Mouse (Mus musculus) CD4-positive, CD25-positive, alpha-beta regulatory T cell, adult 9 weeks (primary cell): ENCODE data around the gene Tmem179b. TPM values are rescaled to one million over a fixed set of nuclear protein-coding genes. Genes with fewer than 3 reads are reported as not detected.

Experiments
- polyA plus RNA-seq: library from polyadenylated mRNA; unstranded; fragments of 100-300 nt; shearing (Covaris generic); gene quantifications from one replicate; pipeline ENCODE4 v1.2.1, GENCODE M21; 2017

The Tmem179b gene
- 189 TPM for polyA plus RNA-seq

DNA sequence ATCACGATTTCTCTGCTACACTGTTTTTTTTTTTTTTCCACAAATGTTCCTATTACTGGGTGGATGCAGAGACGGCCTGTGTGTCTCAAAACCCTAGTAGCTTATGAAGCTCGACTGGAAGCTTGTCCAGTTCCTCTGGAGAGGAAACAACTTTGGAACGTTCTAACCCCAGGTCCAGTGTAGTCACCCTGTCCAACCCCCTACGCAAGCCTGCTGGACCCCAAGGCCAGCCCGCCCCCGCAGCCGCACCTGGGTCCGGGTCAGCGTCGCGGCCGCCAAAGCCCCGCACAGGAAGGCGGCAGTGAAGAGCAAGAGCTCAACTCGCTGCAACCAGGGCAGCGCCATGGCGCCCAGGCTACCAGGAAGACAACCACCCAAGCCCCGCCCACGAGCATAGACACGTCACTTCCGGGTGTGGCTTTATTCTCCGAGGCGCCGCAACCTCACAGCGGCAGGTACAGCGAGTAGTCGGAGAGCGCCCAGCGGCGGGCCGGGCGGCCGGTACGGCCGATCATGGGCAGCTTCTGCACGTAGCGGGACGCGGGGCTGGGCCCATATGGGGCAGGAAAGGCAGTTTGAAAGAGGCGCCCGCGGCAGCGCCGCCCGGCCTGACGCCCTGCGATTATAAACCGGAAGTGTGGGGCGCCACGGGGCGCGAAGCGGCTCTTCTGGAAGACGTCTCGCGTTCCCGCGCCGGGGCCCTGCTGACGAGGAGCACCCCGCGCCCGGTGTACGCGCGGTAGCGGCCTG is at the start of gene Tmem179b:
Gene Tmem179b, minus strand, starts transcription at position 382 of the 750 bp plus-strand sequence.

DNA sequence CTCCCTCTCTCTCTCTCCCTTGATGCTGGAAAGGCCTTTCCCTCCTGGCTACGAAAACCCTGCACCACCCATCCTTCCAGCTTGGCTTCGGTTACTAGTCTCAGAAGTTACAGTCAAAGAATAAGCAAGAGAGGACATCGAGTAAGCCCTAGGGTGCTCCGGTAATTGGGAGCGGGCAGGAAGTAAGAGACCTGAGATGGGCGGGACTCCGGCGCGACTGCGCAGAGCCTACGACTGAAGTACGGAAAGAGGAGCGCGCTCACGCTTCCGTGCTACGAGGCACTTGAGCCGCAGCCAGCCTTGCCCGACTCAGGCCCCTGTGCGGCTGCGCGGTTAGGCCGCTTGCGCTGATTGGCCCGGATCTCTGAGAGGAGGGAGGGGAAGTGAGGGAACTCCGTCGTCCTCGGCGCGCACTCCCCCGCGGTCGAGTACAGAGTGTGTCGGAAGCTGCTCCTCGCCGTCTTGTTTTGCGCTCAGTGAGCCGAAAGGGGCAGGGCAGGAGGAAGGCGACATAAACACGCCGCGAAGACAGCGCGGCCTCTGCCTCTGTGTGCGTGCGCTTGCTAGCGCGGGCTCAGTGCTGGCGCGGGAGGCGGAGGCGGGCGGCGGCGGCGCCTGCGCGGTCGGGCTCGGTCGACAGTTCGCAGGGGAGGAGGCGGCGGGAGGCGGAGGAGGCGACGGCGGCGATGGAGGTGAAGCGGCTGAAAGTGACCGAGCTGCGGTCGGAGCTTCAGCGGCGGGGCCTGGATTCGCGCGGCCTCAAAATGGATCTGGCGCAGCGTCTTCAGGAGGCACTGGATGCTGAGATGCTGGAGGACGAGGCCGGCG is 45.5 kb upstream of the Tmem179b start, which contains the start of gene Hnrnpul2:
Gene Hnrnpul2, plus strand, starts transcription at position 415 of the 828 bp plus-strand sequence.

DNA sequence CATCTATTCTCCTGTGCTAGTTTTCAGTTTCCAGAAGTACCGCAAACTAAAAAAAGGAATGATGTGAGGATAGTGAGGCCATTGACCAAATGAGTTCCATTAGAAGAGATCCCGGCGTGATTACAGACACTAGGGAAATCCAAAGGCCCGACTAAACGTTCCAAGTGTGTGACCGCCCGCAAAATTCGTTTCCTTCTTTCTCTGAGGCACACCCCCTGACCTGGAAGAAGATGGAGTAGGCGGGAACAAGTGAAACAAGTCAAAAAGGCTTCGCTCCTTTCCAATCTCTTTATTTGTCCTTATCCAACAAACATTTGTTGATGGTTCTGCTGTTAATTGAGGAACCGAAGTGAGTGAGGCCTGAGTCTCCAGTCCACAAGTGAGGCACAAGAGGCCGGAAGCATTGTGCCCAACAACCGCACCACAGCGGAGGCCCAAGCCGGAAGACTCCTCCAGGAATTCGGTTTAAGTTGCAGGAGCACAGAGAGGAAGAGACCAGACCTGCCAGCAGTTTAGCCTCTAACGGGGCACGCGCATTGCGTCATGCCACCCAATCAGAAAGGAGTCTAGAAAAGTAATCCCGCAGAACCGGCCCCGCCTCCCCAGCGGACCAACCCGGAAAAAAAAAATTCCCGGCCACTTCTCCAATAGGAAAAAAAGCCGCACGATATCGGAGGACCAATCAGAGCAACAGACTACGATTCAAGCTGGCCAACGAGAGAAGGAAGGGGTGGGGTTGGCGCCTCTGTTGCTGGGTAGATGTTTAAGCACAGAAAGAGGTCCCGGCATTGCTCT is 44.7 kb upstream of the Tmem179b start, which contains the start of gene Ttc9c:
Gene Ttc9c, minus strand, starts transcription at position 533 of the 795 bp plus-strand sequence.

DNA sequence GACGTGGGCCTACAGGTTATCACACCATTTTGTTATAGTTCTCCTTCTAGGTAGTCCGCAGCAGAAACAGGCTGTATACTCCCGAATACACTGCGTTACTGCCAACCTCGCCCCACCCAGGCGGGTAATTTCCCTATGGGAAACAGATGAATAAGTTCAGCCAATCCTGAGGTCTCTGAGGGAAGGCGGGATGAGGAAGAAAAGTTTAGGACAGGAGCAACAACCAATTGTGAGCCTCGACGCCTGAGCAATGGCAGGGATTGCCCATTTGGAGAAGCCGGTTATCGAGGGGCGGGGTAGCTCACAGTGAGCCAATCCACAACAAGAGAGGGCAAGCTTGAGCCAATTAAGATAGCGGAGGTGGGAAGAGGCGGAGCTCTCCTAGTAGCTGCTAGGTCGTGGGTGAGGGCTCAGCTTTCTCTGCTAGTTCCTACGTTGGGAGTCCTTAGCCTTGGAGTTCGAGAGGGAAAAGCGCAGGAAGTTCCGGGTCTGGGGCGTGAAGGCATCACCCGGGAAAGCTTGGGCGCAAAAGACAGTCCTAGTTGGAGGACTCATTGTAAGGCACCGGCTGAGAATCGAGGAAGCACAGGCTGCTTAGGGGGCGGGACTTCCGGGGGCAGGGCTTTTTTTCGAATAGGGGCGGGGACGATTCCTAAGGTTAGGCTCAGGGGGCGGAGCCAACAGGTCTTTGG is 28.0 kb upstream of the Tmem179b start, which contains the start of gene Zbtb3:
Gene Zbtb3, plus strand, starts transcription at position 426 of the 692 bp plus-strand sequence.

DNA sequence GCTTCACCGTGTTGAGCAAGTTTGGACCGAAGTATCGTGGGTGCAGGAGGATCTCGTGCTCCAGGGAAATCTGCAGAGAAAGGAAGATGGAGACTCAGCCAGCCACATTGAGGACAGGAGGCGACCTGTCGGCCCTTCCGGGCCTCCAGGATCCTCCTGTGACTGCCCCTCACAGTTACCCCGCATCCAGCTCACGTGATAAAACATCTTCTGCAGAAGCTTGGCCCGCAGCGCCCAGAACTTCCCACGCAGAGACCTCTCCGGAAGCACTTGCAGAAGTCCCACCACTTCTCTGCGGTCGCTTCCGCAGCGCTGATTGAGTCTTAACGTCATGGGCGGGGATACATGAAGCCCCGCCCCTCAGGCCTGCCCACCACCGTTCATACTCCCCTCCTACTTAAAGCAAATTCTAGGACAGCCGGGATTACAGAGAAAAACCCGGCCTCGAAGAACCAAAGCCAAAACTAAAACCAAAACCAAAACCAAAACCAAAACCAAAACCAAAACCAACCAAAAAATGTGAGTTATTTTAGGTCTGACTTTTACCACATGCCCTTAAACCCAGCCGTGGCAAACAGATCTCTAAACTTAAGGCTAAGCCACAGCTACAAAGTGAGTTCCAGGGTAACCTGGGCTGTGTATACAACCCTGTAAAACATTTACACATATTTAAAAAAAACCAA is 24.1 kb upstream of the Tmem179b start, which contains the start of gene Polr2g:
Gene Polr2g, minus strand, starts transcription at position 314 of the 683 bp plus-strand sequence.

DNA sequence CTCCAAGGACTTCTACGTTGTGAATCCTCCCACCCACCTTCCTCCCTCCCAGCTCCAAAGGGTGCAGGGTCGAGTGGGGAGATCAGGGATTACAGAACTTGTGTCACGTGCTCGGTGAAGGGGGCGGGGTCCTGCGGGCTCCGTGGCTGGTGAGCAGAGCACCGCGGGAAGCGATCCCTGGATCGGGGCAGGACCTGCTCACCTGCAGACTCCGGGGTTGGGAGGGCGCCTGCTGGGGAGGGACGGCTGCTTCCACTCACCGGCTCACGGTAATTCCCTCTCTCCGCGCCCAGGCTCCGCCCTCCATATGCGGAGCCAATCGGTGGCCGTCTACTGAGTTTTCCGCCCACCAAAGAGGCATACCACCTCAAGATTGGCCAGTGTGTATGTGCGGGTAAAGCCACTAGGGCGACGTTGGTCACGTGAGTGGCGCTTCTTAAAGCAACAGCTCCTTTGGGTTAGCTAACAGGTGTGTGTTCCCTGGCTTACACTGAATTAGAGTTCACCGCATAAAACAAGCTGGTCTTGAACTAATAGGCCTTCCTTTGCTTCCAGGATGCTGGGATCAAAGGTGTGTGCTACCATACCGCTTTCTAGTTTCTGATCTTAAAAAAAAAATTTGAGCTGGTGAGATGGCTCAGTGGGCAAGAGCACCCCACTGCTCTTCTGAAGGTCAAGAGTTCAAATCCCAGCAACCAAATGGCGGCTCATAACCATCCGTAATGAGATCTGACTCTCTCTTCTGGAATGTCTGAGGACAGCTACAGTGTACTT is 11.9 kb upstream of the Tmem179b start, which contains the start of gene Taf6l:
Gene Taf6l, minus strand, starts transcription at position 410 of the 774 bp plus-strand sequence.

DNA sequence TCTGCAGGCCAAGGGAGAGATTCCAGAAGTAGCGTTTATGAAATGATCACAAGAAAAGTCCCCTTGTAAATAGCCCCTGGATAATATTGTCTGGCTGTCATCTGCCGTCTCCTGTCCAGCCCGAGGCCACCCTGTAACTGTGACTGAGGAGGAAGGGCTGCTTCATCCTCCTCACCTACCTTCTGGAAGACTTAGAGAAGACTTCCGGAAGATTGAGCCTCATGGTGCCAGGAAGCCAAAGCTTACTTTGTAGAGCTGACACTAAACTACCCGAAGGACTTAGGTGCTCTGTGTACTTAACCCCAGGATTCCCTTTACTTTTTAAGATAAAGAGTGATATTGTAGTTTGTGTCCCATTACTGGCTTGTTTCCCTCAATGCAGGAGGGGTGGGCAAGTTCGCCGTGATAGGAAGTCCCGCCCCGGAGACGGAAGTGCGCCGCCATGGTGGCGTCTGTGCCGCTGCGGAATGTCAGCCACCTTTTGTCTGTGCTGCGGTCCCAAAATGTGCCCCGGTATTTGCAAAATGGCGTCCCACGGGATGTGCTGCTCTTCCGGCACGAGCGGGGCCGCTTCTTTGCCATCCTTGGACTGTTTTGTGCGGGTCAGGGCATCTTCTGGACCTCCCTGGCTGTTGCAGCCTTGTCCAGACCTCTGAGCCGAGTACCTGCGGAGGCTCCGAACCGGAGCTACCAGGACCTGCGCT is 3.5 kb downstream of the Tmem179b start, which contains the start of gene Tmem223:
Gene Tmem223, plus strand, starts transcription at position 430 of the 704 bp plus-strand sequence.

DNA sequence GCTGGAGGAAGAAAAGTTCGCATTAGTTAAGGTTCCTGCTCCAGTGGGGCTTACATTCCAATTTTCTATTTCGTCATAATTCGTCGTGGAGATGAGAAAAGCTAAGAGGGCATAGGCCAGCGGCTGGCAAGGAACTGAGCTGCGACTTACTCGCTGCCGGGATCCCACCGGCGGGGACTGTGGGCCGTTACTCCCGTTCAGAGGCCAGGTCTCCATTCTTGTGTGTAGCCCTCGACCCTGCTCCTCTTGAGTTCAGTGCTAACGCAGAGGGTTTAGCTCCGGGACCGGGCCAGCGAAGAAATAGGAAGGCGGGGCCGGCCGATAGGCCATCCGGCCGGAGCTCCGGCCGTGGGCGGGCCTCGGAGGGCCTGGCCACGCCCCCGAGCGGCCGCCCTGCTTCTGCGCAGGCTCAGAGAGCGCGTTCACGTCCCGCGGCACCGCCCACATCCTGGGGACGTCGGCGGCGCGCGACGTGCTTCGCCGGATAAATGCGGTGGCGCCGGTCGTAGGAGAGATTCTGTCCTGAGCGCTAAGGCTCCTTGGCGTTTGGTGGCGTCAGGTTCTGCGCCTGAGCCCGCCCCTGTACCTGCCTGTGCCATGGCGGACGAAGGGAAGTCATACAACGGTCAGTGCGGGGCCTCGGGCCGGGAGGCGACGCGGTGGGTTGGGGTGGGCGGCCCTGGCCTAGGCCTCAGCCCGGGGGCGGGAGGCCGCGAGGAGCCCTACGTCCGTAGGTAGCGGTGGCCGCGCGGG is 17.5 kb downstream of the Tmem179b start, which contains the start of gene Nxf1:
Gene Nxf1, plus strand, starts transcription at position 439 of the 753 bp plus-strand sequence.

DNA sequence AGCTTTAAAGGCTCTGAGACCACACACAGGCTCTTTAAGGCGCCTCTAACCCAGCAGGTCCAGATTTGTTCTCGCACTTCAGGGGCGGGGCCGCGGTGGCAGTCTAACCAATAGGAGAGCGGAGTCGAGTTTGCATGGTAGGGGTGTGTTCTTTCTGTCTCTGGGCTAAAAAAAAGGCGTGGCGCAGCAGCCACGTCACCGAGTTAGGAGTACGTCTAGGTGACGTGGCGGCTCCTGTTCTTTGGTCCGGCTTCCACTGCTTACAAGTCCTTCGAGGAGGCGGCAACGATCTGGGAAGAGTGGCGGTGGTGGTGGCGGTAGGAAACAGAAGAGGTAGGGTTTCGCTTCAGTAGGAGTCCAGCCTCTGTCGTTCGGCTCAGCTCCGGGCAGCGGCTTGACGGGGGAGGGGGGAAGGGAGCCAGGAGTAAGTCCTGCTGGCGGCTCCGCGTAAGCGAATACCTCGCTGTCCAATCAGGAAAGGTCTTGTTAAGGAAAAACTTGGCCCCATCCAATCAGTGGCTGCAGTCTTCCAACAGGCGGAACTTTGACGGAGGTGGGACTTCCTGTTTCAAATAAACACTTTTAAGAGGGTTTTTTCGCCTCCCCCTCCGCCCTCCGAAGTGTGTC is 32.9 kb downstream of the Tmem179b start, which contains the start of gene Stx5a:
Gene Stx5a, plus strand, starts transcription at position 171 of the 627 bp plus-strand sequence.

DNA sequence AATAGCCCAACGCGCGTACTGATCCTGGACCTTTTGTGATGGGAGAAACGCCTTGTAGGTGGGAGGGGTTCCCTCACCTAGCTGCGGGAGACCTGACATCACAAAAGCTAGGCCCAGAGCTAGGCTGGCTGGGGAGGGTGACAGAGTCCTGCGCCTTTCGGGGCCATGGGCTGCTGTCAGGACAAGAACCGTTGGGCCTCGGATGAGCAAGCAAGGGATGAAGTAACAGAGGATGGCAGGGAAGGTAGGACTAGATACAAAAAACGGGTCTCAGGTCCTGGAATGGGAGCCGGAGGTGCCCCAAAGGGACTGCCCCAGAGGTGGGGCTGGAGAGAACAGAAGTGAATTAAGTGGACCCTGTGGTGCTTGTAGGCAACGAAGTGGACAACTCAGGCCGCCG is 33.7 kb downstream of the Tmem179b start, which contains the start of gene 1700092M07Rik:
Gene 1700092M07Rik, plus strand, starts transcription at position 116 of the 400 bp plus-strand sequence.

DNA sequence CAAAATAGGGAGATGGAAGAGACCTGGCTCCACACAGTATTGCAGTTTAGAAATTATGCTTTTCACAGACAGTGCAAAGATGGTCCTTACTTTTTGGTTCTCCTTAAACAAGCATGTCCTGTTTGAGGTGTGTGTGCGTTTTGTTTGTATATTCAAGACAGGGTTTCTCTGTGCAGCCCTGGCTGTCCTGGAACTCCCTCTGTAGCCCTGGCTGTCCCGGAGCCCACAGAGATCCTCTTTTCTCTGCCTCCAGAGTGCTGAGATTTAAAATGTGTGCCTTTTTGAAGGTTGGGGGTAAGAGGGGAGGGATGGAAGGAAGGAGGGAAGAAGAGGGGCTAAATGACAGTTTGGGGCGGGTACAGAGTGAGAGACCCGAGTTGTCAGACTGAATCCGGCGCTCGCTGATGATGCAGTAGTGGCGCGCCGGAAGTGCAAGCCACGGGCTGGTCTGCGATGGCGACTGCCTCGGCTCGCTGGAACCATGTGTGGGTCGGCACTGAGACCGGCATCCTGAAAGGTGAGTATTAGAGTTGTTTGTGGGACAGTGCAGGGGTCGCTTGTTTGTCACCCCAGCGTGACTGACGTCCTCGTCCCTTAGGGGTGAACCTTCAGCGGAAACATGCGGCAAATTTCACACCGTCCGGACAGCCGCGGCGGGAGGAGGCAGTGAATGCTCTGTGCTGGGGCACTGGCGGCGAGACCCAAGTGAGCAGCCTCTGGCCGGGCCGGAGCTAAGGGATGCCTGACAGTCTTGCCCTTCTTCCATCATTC is 38.7 kb downstream of the Tmem179b start, which contains the start of gene Wdr74:
Gene Wdr74, plus strand, starts transcription at position 439 of the 771 bp plus-strand sequence.

DNA sequence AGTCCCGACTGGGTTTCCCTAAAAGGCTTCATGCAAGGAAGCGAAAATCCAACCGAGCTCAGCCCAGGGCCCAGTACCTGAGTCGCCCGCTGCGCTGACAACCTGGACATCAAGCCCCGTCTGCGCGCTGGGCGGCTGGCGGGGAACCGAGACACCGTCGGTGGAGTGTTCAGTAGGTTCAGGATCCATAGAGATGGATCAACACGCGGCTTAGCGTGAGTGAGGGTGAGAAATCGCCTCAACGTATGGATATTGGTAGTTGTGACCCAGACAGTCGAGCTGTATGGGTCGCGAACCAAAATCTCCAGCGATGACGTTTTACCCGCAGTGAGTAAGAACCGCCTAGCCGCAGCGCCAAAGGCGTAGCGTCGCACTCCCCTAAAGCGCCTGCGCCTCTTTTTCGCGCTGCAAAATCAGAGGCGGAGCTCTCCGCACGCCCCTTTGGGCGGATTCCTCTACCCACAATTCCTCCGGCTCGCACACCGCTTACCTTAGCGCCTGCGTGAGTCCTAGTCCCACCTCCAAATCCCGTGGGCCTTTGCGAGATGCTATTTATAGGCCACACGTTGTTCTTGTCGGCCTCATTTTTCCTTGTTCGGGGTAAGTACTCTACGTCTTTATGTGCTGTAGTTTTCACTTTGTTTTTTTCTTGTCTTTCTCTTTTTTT is 51.2 kb downstream of the Tmem179b start, which contains the start of gene Slc3a2:
Gene Slc3a2, minus strand, starts transcription at position 463 of the 667 bp plus-strand sequence.

